Mouse (Mus musculus) retina, postnatal 1 day (tissue): ENCODE measurements around the gene Gm20388.

ENCODE experiments used
- DNase-seq: peaks from one replicate; pipeline ENCODE4 v3.0.0-alpha.2; 2012

Gm20388 gene

DNA sequence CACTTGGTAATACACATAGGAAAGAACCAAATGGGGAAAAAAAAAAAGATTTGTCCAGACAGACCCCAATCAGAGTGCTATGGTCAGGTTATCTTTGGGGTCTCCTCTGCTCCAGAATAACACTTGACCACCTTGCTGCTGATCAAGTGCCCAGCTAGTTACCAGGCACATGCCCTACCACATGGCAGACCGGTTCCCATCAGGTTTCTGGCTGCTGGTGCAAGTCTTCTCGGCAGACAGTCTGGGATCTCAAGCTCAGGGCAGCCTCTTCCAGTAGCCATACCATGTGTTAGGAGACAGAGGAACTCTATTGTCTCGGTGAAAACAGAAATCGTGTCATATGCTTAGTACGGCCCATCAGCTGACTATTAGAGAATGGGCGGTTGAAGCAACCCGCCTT, 3916.1 kb downstream of the Gm20388 start:
- DNase-seq: no peak

DNA sequence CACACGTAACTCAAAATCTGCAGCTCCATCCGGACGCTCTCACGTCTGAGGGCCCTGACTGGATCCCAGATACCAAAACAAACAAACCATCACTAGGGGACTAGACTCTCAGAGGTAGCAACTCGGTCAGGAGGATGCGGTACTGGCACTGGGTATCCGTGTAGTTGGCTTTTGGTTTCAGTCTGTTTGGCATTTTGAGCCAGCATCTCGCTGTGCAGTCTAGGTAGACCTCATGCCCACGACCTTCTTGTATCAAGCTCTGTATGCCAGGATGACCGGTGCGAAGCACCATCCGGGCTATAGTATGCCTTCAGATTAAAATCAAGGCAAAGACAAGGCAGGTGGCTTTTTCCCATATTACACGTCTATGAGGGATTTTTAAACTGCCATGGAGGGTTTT, 3916.9 kb downstream of the Gm20388 start:
- no peak for DNase-seq

DNA sequence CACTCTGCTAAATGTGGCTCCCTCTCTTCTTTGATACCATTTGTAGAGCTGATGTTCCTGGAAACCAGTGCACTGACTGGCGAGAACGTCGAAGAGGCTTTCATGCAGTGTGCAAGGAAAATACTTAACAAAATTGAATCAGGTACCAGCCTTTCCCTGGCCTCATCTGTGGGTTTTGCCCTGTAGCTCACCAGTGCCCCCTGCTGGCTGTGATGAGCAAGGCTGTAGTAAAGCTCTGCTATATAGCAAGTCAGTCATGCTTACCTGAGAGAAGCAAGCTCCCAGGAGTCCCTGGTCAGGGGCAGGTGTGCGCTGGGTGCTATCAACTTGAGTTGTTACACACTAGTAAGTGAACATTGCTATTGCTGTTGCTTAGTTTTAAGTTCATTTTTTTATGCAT, 3922.1 kb downstream of the Gm20388 start:
- peak; percentile 22 for DNase-seq

DNA sequence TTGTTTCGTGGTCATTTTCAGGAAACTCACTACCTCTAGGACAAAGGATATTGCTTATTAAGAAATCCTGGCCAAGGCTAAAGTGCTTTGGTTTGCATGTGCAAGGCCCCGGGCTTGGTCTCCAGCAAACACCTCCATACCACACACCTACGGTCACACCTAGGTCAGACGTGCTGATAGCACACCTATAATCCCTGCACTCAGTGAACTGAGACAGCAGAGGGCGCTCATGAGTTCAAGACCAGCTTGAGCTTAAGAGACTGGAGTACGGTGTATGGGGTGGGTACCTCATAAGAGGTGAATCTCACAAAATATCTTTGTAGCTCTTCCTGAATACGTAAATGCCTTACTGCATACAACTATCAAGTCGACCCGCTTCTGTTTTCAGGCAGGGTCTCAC, 3924.8 kb downstream of the Gm20388 start:
- peak; percentile 69 for DNase-seq

DNA sequence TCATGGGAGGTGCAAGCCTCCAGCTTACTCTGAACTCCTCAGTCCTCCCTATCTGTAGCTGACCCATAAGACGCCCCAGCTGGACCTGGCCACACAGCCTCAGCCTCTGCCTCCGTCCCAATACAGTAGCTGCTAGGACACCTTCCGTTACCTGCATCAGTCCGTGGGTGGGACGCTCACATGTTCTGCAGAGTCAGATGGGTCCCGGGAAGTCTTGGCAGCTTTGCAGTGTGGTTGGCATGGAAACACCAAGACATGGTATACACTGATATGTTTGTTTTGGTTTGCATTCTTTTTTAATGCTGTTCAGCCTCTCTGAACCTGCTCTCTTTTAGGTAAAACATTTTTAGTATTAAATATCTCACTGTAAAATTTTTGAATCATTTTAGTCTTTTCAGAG, 3925.7 kb downstream of the Gm20388 start:
- no peak for DNase-seq

DNA sequence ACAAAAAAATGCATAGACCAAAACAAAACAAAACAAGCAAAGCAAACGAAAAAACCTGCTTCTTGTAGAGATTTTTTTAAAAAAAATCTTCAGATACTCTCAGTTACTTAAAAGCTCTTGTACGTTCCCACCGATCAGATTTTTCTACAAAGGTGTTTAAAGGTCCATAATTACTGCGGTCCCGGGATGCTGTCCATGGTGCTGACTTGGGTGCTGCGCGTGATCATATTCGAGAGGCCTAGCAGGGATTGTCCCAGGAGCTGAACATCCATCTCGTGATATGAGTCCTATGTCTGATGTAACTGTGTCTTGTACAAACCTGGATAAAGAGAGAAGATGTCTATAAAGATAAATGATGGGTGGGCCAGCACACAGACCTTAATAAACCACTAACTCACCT, 3927.9 kb downstream of the Gm20388 start:
- no peak for DNase-seq

DNA sequence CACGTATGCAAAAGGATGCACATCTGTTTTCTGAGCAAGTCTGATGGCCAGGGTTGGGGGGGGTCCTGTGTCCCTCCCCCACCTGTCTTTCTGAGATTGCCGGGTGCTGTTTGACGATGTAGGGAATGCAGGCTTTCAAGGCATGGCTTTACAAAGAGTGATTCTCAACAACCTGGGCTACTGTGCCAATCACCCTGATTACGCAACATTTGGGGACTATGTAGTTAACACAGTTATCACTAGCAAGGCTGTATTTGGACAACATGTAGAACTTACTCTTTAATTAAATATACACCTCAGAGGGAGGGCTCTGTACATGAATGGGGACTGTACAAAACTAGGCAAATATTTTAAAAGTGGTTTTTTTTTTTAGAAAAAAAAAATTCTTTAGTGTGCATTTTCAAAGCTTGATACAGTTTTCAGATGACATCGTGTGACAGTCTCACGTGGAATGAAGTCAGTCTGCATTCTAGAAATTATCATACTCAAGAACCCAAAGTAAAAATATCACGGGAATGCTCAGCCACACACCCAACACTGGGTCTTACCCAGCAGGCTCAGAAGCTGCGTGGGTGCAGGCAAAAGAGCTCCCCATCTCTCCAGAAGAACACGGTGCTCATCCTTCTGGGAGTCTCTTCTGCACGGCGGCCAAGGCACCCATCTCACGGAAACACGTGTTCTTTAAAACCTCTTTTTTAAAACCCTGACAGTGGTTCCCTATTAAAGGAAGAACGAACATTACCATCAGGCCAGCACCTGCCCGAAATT, 3930.1 kb downstream of the Gm20388 start:
- no peak for DNase-seq

DNA sequence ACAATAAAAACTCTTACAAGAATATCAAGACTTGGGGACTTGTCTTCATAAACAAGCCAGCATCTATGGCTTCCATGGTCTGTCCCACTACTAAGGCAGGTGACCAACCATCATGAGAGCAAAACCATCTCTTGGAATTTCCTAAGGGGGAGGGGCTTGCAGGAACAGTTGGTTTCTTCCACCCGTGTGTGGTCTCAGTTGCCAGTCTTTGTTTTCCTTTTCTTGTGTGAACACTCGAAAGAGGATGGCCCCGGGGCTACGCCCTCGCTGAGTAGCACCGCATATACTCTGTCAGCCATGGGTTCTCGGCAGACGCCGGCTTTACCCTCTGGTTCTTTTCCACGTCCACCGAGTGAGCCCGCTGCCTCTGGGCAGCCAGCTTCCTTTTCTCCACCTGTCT, 3931.4 kb downstream of the Gm20388 start:
- DNase-seq: no peak

DNA sequence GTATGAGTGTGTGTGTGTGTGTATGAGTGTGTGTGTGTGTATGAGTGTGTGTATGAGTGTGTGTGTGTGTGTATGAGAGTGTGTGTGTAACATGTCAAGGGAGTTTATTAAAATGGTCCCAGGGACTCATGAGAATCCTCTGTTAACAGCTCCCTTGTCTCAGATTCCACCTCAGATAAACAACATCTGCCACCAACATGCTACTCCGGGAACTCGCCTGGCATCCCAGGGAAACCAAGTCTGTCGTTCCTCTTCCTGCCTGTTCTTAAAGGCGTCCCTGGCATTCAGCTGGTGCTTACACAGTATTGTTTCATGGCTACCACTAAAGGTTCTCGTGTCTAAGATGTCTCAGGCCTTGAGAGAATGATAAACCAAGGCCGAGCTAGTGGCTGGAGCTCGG, 3933.7 kb downstream of the Gm20388 start:
- no peak for DNase-seq

DNA sequence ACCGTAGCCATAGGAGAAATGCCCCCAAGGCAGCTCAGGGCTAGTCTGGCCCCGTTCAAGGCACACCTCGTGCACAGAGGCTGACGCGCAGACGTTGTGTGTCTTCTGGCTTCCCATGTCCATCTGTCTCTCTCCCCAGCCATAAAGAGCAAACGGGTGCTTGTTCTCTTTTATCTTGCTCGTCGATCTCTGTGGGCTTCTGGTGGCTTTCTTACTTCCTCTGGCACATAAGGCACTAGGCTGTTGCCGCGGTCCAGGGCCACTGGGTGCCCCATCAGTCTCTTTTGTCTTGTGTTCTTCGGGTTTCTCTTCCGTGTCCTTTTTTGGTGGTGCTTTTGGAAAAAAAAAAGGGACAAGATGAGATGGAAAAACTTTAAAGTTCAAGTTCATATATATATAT, 3934.5 kb downstream of the Gm20388 start:
- no peak for DNase-seq

DNA sequence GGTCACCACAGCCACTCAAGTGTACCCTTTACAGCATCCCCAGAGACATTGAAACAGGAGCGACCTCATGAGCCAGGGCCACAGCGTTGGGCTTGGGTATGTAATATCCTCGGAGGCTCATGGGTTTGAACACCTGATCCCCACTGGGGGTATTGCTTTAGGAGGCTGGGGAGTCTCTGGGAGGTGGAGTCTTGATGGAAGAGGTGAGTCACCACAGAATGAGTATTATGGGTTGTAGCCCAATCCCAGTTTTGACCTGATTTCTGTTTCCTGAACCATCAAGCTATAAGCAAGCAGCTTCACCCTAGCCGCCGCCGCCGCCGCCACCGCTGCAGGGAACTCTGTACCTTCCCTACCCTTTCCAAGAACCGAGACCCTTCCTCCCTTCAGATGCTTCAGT, 3935.3 kb downstream of the Gm20388 start:
- no peak for DNase-seq

DNA sequence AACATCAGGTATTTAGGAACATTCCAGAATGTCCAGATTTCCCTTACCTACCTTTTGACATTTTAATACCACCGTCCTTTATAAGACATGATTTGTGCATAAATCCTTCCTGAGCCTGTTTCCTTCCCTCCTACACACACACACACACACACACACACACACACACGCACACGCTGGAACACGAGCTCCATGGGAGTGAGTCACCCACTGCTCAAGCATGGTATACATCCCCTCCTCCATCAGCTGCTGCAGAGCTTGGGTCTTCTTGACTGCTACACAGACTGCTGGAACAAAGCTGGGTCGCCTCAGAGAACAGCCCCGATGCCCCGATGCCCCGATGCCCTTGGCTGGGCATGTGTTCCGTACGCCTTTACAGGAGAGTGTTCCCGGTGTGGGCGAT, 3935.9 kb downstream of the Gm20388 start:
- no peak for DNase-seq

DNA sequence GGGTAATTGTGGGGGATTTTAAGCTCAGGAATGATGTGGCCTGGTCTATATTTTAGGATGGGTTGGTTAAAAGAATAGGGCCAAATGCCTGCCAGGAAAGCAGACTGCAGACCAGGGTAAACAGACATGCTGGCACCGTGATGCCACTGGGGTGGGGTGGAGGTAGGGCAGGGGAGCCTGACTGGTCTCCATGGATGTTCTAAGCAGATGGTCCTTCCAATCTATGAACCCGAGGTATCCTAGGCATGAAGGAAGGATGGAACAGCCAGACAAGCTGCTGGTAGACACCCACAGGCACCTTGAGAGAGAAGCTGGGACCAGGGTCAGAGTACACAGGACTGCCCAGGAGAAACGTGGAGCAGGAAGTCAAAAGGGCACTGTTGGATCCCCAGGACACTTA, 3936.9 kb downstream of the Gm20388 start:
- DNase-seq: no peak

DNA sequence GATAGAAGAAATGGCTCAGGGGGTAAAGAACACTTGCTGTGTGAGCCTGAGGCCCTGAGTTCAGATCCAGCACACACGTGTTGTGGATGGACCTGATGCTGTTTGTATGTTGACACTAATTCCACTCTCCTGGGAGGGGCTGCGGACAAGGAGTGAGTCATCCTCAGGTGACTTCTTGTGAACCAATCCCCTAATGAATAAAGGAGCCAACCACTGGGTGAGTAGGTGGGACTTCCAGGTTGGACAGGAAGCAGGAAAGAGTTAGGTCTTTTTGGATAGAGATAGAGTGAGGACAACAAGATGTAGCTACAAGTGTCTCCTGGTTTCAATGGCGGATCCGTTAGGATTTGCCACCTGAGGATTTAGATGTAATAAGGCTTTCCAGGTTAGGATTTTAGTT, 3938.7 kb downstream of the Gm20388 start:
- DNase-seq: no peak

DNA sequence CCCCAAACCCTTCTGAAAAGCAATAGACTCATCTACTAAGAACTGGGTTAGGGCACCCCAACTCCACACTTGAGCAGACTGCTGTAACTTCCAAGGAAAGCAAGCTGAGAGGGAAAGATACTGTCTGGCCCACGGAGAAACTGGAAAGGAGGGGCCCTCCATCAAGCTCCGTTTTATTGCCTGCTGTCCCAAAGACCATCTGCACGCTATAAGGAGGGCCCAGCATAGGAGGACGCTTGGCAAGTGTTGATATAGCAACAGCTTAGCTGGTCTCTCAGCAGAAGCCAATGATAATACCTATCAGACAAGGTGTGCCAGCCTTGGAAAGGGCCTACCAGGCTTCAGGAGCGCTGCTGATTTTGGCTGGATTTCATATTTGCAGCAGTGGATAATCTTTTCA, 3940.9 kb downstream of the Gm20388 start:
- no peak for DNase-seq

DNA sequence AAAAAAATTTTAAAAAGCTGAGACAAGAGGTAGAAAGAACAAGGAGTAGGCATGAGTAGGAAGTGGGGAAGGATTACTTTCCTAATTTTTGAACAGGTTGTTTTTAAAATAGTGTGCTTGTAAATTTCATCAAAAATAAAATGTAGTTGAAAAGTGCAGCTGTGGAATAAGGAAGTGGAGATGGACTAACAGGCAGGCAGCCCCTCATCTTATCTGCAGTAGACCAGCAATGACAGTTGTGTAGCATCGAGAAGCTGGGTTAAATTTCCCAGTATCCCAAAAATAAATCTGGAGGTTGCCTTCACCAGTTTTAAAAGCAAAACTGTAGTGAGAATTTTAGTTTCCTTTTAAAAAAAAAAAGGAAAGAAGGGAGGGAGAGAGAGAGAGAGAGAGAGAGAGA, 3943.6 kb downstream of the Gm20388 start:
- DNase-seq: no peak

DNA sequence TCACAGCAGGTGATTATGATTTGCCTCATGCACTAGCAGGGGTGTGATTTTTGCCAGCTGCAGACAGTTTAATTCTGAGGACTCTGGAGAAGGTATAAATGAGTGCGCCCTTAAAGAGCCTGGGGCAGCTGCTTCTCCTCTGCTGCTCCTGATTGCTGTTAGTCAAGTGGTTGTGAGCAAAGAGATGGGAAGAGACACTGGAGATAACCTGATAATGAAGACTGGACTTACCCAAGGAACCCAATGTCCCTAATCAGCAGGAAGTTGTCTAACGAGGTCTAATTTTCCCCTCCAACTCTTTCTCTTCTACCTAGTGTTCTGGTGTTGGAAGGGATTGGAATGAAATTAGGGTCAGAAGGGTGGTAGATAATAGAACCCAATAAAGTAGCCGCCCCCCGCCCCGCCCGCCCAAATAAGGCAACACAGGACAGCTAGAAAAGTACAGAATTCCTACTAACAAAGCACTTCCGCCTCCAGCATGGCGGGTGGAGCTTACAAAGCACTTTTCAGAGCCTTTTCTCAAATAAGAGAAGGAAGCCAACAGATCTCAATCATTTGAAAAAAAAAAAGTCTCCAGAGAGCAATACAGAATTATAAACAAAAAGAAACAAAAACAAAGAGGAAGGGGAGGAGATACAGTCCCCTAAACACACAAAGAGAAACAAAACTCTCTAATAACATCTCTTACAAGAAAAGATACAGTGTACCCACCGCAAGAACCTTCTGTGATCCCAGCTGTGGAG, 3944.3 kb downstream of the Gm20388 start:
- DNase-seq: no peak

DNA sequence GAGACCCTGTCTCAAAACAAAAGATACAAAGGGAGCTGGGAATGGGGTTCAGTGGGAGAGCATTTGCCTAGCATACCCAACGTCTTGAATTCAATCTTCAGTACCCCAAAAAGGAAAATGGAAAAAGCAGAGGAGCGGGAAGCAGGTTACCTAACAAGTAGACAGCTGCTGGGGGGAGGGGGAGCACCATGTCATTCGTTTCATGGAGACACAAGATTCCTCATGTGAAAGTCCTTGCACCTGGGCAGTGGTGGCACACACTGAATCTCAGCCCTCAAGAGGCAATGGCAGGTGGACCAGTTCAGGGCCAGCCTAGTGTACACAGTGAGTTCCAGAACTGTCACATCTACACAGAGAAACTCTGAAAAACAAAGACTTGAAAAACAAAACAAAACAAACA, 3946.7 kb downstream of the Gm20388 start:
- DNase-seq: no peak

DNA sequence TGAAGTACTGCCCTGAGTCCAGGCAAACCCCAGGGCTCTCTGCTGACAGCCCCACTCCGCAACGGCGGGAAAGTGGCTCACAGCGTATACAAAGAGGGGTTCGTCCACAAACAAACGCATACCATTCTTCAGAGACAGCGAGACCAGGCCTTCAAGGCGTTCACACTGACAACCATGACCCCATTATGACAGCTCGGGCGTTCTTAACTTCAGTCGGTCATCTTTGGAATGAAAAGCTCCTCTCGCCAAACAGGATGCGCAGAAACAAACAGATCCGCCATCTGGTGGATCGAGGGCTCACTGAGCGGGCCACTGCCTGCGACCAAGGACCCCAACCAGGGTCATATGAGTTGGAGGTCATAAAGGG, 3947.9 kb downstream of the Gm20388 start:
- peak; percentile 73 for DNase-seq

DNA sequence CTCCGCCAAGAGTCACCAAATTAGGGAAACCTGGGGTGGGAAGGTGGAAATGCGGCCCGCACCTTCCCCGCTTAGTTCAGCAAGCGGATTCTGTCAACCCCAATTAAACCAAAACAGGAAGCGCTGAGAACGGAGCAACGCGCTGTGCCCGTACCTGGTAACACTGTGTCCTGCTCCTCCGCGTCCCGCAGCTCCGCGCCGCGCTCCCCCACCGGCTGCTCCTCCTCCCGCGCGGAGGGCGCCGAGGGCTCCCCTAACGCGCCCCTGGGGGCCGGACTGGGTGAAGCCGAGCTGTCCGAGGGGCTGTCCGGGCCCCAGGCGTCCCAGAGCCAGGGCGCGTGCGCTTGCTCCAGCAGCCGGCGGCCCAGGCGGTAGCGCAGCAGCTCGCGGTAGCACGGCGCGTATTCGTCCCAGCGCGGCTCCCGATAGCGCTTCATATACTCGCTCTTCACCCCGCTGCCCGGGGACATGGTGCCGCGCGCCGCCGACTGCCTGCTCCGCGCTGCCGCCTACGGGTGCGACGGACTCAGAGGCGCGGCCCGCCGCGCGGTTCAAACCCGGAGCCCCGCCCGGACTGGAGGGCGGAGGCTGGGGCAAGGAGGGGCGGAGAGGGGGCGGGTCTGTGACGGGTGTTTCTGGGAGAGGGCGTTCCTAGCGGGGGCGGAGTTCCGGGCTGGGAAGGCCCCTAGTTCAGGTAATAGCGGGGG, 3948.5 kb downstream of the Gm20388 start:
- peak; percentile 95 for DNase-seq

DNA sequence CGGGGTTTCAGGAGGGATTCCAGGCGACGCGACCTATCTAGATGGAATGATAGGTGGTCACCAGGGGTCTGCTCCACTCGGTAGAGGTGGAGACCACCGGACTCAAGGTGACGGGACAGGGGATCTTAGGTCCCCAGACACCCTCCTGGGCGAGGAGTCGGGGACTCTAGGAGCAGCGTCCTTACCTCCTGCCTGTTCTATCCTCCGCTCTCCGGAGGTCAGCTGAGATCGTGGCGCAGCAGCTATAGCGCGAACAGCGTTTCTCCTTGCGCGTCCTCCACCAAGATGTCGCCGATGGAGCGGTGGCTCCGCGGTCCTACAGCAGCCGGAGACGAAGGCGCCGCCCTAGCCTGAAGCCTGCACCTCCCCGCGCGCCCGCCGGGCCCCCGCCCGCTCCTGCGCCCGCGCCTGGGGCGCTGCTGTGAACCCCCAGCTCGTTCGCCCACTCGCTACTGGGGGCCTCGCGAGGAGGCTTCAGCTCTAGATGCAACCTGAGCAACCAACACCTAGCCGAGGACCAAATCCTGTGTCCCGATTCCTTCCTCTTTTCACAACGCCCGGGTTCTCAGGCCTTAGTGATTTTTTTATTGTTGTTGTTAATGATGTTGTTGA, 3949.1 kb downstream of the Gm20388 start, which contains the start of gene Ccsap:
Ccsap (minus strand) TSS at position 562 of the 612 bp plus-strand sequence.
- DNase-seq: no peak

DNA sequence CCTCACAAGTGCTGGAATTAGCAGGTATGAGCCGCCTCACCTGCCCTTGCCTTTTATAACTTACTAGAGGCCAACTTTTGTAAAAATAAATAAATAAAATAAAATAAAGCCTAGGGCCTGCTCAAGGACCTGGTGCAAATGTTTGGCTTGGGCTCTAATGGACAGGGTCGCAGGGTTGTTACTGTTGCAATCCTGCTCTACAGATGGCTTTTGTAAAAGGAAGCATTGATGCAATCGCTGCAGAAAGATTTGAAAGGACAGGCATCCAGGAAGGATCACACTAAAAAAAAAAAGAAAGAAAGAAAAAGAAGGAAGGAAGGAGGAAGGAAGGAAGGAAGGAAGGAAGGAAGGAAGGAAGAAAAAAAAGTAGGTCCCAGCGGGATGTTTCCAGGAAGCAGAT, 3949.7 kb downstream of the Gm20388 start:
- DNase-seq: no peak

DNA sequence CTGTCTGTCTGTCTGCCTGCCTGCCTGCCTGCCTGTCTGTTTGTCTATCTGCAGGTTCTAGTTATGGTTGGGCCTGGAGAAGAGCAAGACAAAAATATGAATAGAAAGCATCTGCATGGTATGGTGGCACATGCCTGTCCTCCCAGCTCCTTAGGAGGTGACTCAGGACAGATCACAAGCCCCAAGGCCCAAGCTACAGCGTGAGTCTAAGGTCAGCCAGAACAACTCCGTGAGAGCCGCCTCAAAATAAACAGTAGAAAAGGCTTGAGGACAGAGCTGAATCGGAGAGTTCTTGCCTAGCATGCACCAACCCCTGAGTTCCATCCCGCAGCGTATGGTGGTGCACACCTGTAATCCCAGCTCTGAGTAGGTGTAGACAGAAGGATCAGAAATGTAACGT, 3955.1 kb downstream of the Gm20388 start:
- no peak for DNase-seq

DNA sequence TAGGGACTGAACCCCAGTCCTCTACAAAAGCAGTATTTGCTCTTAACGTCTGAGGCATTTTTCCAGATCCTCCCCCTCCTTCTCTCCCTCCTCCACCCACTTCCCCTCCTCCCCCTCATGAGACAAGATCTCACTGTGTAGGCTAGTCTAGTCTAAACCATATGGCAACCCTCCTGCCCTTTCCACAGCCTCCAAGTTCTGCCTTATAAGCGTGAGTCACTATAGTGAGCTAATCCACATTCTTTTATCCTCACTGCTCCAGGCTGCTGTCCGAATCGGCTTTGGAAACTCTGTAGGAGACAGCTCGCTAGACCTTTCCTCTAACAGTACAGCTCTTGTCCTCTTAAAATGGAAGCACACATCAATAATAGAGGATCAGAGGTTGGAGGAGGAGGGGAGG, 3956.3 kb downstream of the Gm20388 start:
- peak; percentile 36 for DNase-seq
